Mouse (Mus musculus) ES-Bruce4 (cell line): ENCODE data around the gene 2310039H08Rik.

Experiments used
- EP300 ChIP-seq: IDR thresholded peaks from 2 replicates; pipeline ENCODE4 v1.6.1; 2011; ENCODE audit warnings: low read depth, low read length; ENCODE audit not compliant: insufficient read depth
- POLR2A ChIP-seq: IDR thresholded peaks from one replicate; pipeline ENCODE4 v1.8.1; 2011; ENCODE audit warnings: low read length; ENCODE audit not compliant: insufficient read depth

- TF ChIP-seq POLR2A = no peak
- TF ChIP-seq EP300 = no peak
Observed at GRCm38 (mm10) chr17:46727271-46727670, 45.2 kb upstream of the 2310039H08Rik start.
